Mouse (Mus musculus): Measurements from ENCODE around the gene Plxnb1. TPM values are rescaled to one million over a fixed set of nuclear protein-coding genes. Genes with fewer than 3 reads are reported as not detected.

Plxnb1 gene
- polyA plus RNA-seq, 1 experiment from 2014 or later, result 19.8 TPM

GRCm38 (mm10) chr9:109100307-109100928 is 5.2 kb downstream of the Plxnb1 start:
- H3K9ac ChIP-seq (replicated peaks; ENCODE audit: low read length), result peak overlapping the region; percentile 12; the same call in 1 of the 2 replicates
- H3K4me3 ChIP-seq (ENCODE audit: low read length), result no peak overlapping the region
- no peaks in the 10 kb centered on the region for H3K27me3 ChIP-seq (ENCODE audit: insufficient read depth, low read length)
- H3K9me3 ChIP-seq (ENCODE audit: low read length), result no peaks in the 10 kb centered on the region
- no peak overlapping the region for H3K27ac ChIP-seq (ENCODE audit: low read length)
- peaks cover 34% of the 10 kb centered on the region for H3K36me3 ChIP-seq (ENCODE audit: insufficient read depth, low read length)
- H3K4me1 ChIP-seq (ENCODE audit: insufficient read depth, low read length), result peaks cover 61% of the 10 kb centered on the region
- WGBS, result 84% methylated on average over 20 of the region's 20 CpGs
- no peak overlapping the region for H3K4me2 ChIP-seq (replicated peaks; ENCODE audit: low read depth, low read length)
- no peak for ATAC-seq (ENCODE audit: low FRiP score, low TSS enrichment)

- H3K4me2 ChIP-seq (replicated peaks; ENCODE audit: low read depth, low read length), result no peak overlapping the region
- peaks cover 44% of the 10 kb centered on the region for H3K36me3 ChIP-seq (ENCODE audit: insufficient read depth, low read length)
- no peak overlapping the region for H3K9ac ChIP-seq (replicated peaks; ENCODE audit: low read length)
- WGBS, result 94% methylated on average over 5 of the region's 5 CpGs
- H3K4me1 ChIP-seq (ENCODE audit: insufficient read depth, low read length), result peaks cover 65% of the 10 kb centered on the region
- no peak overlapping the region for H3K27ac ChIP-seq (ENCODE audit: low read length)
- H3K27me3 ChIP-seq (ENCODE audit: insufficient read depth, low read length), result no peaks in the 10 kb centered on the region
- no peak overlapping the region for H3K4me3 ChIP-seq (ENCODE audit: low read length)
- ATAC-seq (ENCODE audit: low FRiP score, low TSS enrichment), result no peak
- no peaks in the 10 kb centered on the region for H3K9me3 ChIP-seq (ENCODE audit: low read length)
Observed at GRCm38 (mm10) chr9:109101933-109102445, 6.8 kb downstream of the Plxnb1 start.

- Histone ChIP-seq H3K27me3 (ENCODE audit: insufficient read depth, low read length) (no peaks in the 10 kb centered on the region), H3K36me3 (ENCODE audit: insufficient read depth, low read length) (peaks cover 44% of the 10 kb centered on the region), H3K9me3 (ENCODE audit: low read length) (no peaks in the 10 kb centered on the region), H3K4me1 (ENCODE audit: insufficient read depth, low read length) (peaks cover 65% of the 10 kb centered on the region), H3K9ac (replicated peaks; ENCODE audit: low read length) (no peak overlapping the region), H3K4me2 (replicated peaks; ENCODE audit: low read depth, low read length) (no peak overlapping the region), H3K27ac (ENCODE audit: low read length) (no peak overlapping the region), H3K4me3 (ENCODE audit: low read length) (no peak overlapping the region)
- 94% methylated on average over 3 of the region's 3 CpGs for WGBS
- ATAC-seq (ENCODE audit: low FRiP score, low TSS enrichment), result no peak
Observed at GRCm38 (mm10) chr9:109102541-109102940, 7.4 kb downstream of the Plxnb1 start.

- Histone ChIP-seq H3K36me3 (ENCODE audit: insufficient read depth, low read length) (peaks cover 47% of the 10 kb centered on the region), H3K9ac (replicated peaks; ENCODE audit: low read length) (no peak overlapping the region), H3K27ac (ENCODE audit: low read length) (no peak overlapping the region), H3K4me3 (ENCODE audit: low read length) (no peak overlapping the region), H3K4me2 (replicated peaks; ENCODE audit: low read depth, low read length) (no peak overlapping the region), H3K27me3 (ENCODE audit: insufficient read depth, low read length) (no peaks in the 10 kb centered on the region), H3K9me3 (ENCODE audit: low read length) (no peaks in the 10 kb centered on the region), H3K4me1 (ENCODE audit: insufficient read depth, low read length) (peaks cover 65% of the 10 kb centered on the region)
- no peak for ATAC-seq (ENCODE audit: low FRiP score, low TSS enrichment)
- 74% methylated on average over 7 of the region's 7 CpGs for WGBS
Observed at GRCm38 (mm10) chr9:109103250-109103649, 8.1 kb downstream of the Plxnb1 start.

GRCm38 (mm10) chr9:109104083-109104482 is 8.9 kb downstream of the Plxnb1 start:
- WGBS, result 88% methylated on average over 9 of the region's 9 CpGs
- Histone ChIP-seq H3K36me3 (ENCODE audit: insufficient read depth, low read length) (peaks cover 54% of the 10 kb centered on the region), H3K27me3 (ENCODE audit: insufficient read depth, low read length) (no peaks in the 10 kb centered on the region), H3K4me1 (ENCODE audit: insufficient read depth, low read length) (peaks cover 59% of the 10 kb centered on the region), H3K9me3 (ENCODE audit: low read length) (no peaks in the 10 kb centered on the region), H3K4me3 (ENCODE audit: low read length) (no peak overlapping the region), H3K4me2 (replicated peaks; ENCODE audit: low read depth, low read length) (no peak overlapping the region), H3K27ac (ENCODE audit: low read length) (no peak overlapping the region), H3K9ac (replicated peaks; ENCODE audit: low read length) (no peak overlapping the region)
- no peak for ATAC-seq (ENCODE audit: low FRiP score, low TSS enrichment)

- no peak for ATAC-seq (ENCODE audit: low FRiP score, low TSS enrichment)
- peaks cover 62% of the 10 kb centered on the region for H3K36me3 ChIP-seq (ENCODE audit: insufficient read depth, low read length)
- H3K27ac ChIP-seq (ENCODE audit: low read length), result no peak overlapping the region
- H3K27me3 ChIP-seq (ENCODE audit: insufficient read depth, low read length), result no peaks in the 10 kb centered on the region
- no peaks in the 10 kb centered on the region for H3K9me3 ChIP-seq (ENCODE audit: low read length)
- no peak overlapping the region for H3K4me3 ChIP-seq (ENCODE audit: low read length)
- 62% methylated on average over 12 of the region's 12 CpGs for WGBS
- H3K4me1 ChIP-seq (ENCODE audit: insufficient read depth, low read length), result peaks cover 50% of the 10 kb centered on the region
- no peak overlapping the region for H3K9ac ChIP-seq (replicated peaks; ENCODE audit: low read length)
- H3K4me2 ChIP-seq (replicated peaks; ENCODE audit: low read depth, low read length), result no peak overlapping the region
Observed at GRCm38 (mm10) chr9:109105011-109105410, 9.8 kb downstream of the Plxnb1 start.

GRCm38 (mm10) chr9:109105648-109106047 is 10.5 kb downstream of the Plxnb1 start:
- no peak for ATAC-seq (ENCODE audit: low FRiP score, low TSS enrichment)
- Histone ChIP-seq H3K9ac (replicated peaks; ENCODE audit: low read length) (no peak overlapping the region), H3K36me3 (ENCODE audit: insufficient read depth, low read length) (peaks cover 62% of the 10 kb centered on the region), H3K4me1 (ENCODE audit: insufficient read depth, low read length) (peaks cover 45% of the 10 kb centered on the region), H3K4me3 (ENCODE audit: low read length) (no peak overlapping the region), H3K27ac (ENCODE audit: low read length) (no peak overlapping the region; the same call in 1 of the 2 replicates), H3K4me2 (replicated peaks; ENCODE audit: low read depth, low read length) (no peak overlapping the region), H3K27me3 (ENCODE audit: insufficient read depth, low read length) (no peaks in the 10 kb centered on the region), H3K9me3 (ENCODE audit: low read length) (no peaks in the 10 kb centered on the region)
- WGBS, result 86% methylated on average over 12 of the region's 12 CpGs

- WGBS, result 20% methylated on average over 4 of the region's 6 CpGs
- no peak overlapping the region for H3K9ac ChIP-seq (replicated peaks; ENCODE audit: low read length)
- peak overlapping the region; percentile 19; the same call in 1 of the 2 replicates for H3K4me2 ChIP-seq (replicated peaks; ENCODE audit: low read depth, low read length)
- peaks cover 70% of the 10 kb centered on the region for H3K36me3 ChIP-seq (ENCODE audit: insufficient read depth, low read length)
- peaks cover 45% of the 10 kb centered on the region for H3K4me1 ChIP-seq (ENCODE audit: insufficient read depth, low read length)
- peak; percentile 73 for ATAC-seq (ENCODE audit: low FRiP score, low TSS enrichment)
- no peaks in the 10 kb centered on the region for H3K27me3 ChIP-seq (ENCODE audit: insufficient read depth, low read length)
- no peaks in the 10 kb centered on the region for H3K9me3 ChIP-seq (ENCODE audit: low read length)
- H3K4me3 ChIP-seq (ENCODE audit: low read length), result no peak overlapping the region
- peak overlapping the region; percentile 81 for H3K27ac ChIP-seq (ENCODE audit: low read length)
Observed at GRCm38 (mm10) chr9:109107341-109107740, 12.2 kb downstream of the Plxnb1 start.

GRCm38 (mm10) chr9:109110240-109110639 is 15.1 kb downstream of the Plxnb1 start:
- no peak for ATAC-seq (ENCODE audit: low FRiP score, low TSS enrichment)
- WGBS, result 93% methylated on average over 11 of the region's 11 CpGs
- Histone ChIP-seq H3K9me3 (ENCODE audit: low read length) (no peaks in the 10 kb centered on the region), H3K4me3 (ENCODE audit: low read length) (no peak overlapping the region), H3K27ac (ENCODE audit: low read length) (no peak overlapping the region), H3K27me3 (ENCODE audit: insufficient read depth, low read length) (no peaks in the 10 kb centered on the region), H3K4me1 (ENCODE audit: insufficient read depth, low read length) (peaks cover 32% of the 10 kb centered on the region), H3K9ac (replicated peaks; ENCODE audit: low read length) (no peak overlapping the region), H3K4me2 (replicated peaks; ENCODE audit: low read depth, low read length) (no peak overlapping the region), H3K36me3 (ENCODE audit: insufficient read depth, low read length) (peaks cover 83% of the 10 kb centered on the region)

- H3K9ac ChIP-seq (replicated peaks; ENCODE audit: low read length), result no peak overlapping the region
- H3K27ac ChIP-seq (ENCODE audit: low read length), result no peak overlapping the region
- no peak overlapping the region for H3K4me2 ChIP-seq (replicated peaks; ENCODE audit: low read depth, low read length)
- H3K9me3 ChIP-seq (ENCODE audit: low read length), result no peaks in the 10 kb centered on the region
- peaks cover 24% of the 10 kb centered on the region for H3K4me1 ChIP-seq (ENCODE audit: insufficient read depth, low read length)
- WGBS, result 84% methylated on average over 4 of the region's 4 CpGs
- H3K27me3 ChIP-seq (ENCODE audit: insufficient read depth, low read length), result no peaks in the 10 kb centered on the region
- no peak for ATAC-seq (ENCODE audit: low FRiP score, low TSS enrichment)
- no peak overlapping the region for H3K4me3 ChIP-seq (ENCODE audit: low read length)
- H3K36me3 ChIP-seq (ENCODE audit: insufficient read depth, low read length), result peaks cover 83% of the 10 kb centered on the region
Observed at GRCm38 (mm10) chr9:109111101-109111500, 15.9 kb downstream of the Plxnb1 start.

All from kidney, embryonic 16.5 days (tissue).